ENCODE assay signal across 8 mouse cellular contexts in genomic region chr3:52087636-52088280, GRCm38 (mm10). TPM values are rescaled to one million over a fixed set of nuclear protein-coding genes. Genes with fewer than 3 reads are reported as not detected.
A peak's percentile ranks its signal among the peaks of the same experiment; 100 is the strongest.
DNase-seq lines count a peak whose midpoint lies in the region; ATAC-seq and TF ChIP-seq lines count a peak whose summit lies in the region.

No protein-coding gene starts in this region.

- no peak overlapping the region for H3K4me3 ChIP-seq in heart, embryonic 14.5 days (ENCODE audit: control insufficient read depth in 1 of 2, insufficient read depth in 1 of 2, low read depth in 1 of 2, low read length in 2 of 2)
- H3K4me3 ChIP-seq in embryonic facial prominence, embryonic 10.5 days: no peak overlapping the region
- H3K4me3 ChIP-seq in hindbrain, embryonic 13.5 days: no peak overlapping the region
- no peak overlapping the region for H3K4me3 ChIP-seq in midbrain, embryonic 13.5 days (replicated peaks)
- H3K4me3 ChIP-seq in lung, adult 2 months (replicated peaks; ENCODE audit: extremely low read depth, low read depth, low read length): no peak overlapping the region

- TF ChIP-seq CTCF in lung, adult 2 months (IDR thresholded peaks at IDR 0.05; ENCODE audit: insufficient read depth, low read length): no peak

- WGBS in heart, embryonic 14.5 days: 74% methylated on average over 7 of the region's 7 CpGs
- WGBS in embryonic facial prominence, embryonic 10.5 days: 78% methylated on average over 7 of the region's 7 CpGs
- WGBS in hindbrain, embryonic 13.5 days: 39% methylated on average over 7 of the region's 7 CpGs
- 48% methylated on average over 7 of the region's 7 CpGs for WGBS in midbrain, embryonic 13.5 days
- WGBS in lung, adult 2 months: 74% methylated on average over 7 of the region's 7 CpGs

- H3K36me3 ChIP-seq in heart, embryonic 14.5 days (ENCODE audit: control insufficient read depth, insufficient read depth, low read length): no peaks in the 10 kb centered on the region
- 0 out of 2 replicates have a peak, but pooled peaks cover 4% of the 10 kb centered on the region for H3K36me3 ChIP-seq in embryonic facial prominence, embryonic 10.5 days (replicated peaks)
- H3K36me3 ChIP-seq in hindbrain, embryonic 13.5 days: no peaks in the 10 kb centered on the region
- no peaks in the 10 kb centered on the region for H3K36me3 ChIP-seq in midbrain, embryonic 13.5 days

- intact Hi-C loops in heart, postnatal 14 days (cut with DNase I): loop anchor here (5.0 kb wide), 1 partner anchor 40 kb away; no protein-coding TSS in a partner anchor

- no peak for DNase-seq in heart, postnatal 14 days
- no peak for DNase-seq in embryonic facial prominence, embryonic 10.5 days (ENCODE audit: low spot score)
- DNase-seq in thymus, adult 18-20 months: no peak
- no peak for DNase-seq in lung, adult 2 months
- DNase-seq in thymus, postnatal 10 days (ENCODE audit: low spot score in 2 of 2): no peak

- no peak for ATAC-seq in heart, embryonic 14.5 days (ENCODE audit: insufficient number of reproducible peaks, insufficient read depth, low FRiP score, low read depth)
- ATAC-seq in hindbrain, embryonic 13.5 days (ENCODE audit: low FRiP score): peak; percentile 41; the same call in 1 of the 2 replicates
- peak; percentile 40 for ATAC-seq in midbrain, embryonic 13.5 days

- no peak for TF ChIP-seq POLR2A in lung, adult 2 months (IDR thresholded peaks at IDR 0.05; ENCODE audit: borderline replicate concordance, extremely low read depth, low read depth, low read length)

- H3K4me2 ChIP-seq in heart, embryonic 14.5 days (ENCODE audit: low read length): peak overlapping the region; percentile 64
- H3K4me2 ChIP-seq in hindbrain, embryonic 13.5 days: no peak overlapping the region
- no peak overlapping the region for H3K4me2 ChIP-seq in midbrain, embryonic 13.5 days (replicated peaks)

- peaks cover 20 to 35% of the 10 kb centered on the region in 2 experiments for H3K4me1 ChIP-seq in heart, embryonic 14.5 days (ENCODE audit: control insufficient read depth in 2 of 2, insufficient read depth in 2 of 2, low read length in 2 of 2)
- peaks cover 58% of the 10 kb centered on the region for H3K4me1 ChIP-seq in embryonic facial prominence, embryonic 10.5 days
- peaks cover 49% of the 10 kb centered on the region for H3K4me1 ChIP-seq in hindbrain, embryonic 13.5 days (replicated peaks)
- peaks cover 27% of the 10 kb centered on the region for H3K4me1 ChIP-seq in midbrain, embryonic 13.5 days (replicated peaks)
- peaks cover 6% of the 10 kb centered on the region; the same call in 1 of the 2 replicates for H3K4me1 ChIP-seq in lung, adult 2 months (ENCODE audit: control insufficient read depth, insufficient read depth, low read length)

- no peaks in the 10 kb centered on the region for H3K9me3 ChIP-seq in heart, embryonic 14.5 days (ENCODE audit: control insufficient read depth, low read length)
- H3K9me3 ChIP-seq in embryonic facial prominence, embryonic 10.5 days: no peaks in the 10 kb centered on the region
- H3K9me3 ChIP-seq in hindbrain, embryonic 13.5 days: no peaks in the 10 kb centered on the region
- H3K9me3 ChIP-seq in midbrain, embryonic 13.5 days: no peaks in the 10 kb centered on the region

- H3K9ac ChIP-seq in heart, embryonic 14.5 days (ENCODE audit: low read length): peak overlapping the region; percentile 66
- peak overlapping the region; percentile 53; the same call in 1 of the 2 replicates for H3K9ac ChIP-seq in hindbrain, embryonic 13.5 days
- peak overlapping the region; percentile 15; the same call in 1 of the 2 replicates for H3K9ac ChIP-seq in midbrain, embryonic 13.5 days (replicated peaks)

- no peaks in the 10 kb centered on the region for H3K27me3 ChIP-seq in heart, embryonic 14.5 days (ENCODE audit: control insufficient read depth, insufficient read depth, low read length)
- no peaks in the 10 kb centered on the region for H3K27me3 ChIP-seq in embryonic facial prominence, embryonic 10.5 days (replicated peaks; ENCODE audit: low read depth, poor library complexity, severe bottlenecking)
- H3K27me3 ChIP-seq in hindbrain, embryonic 13.5 days: no peaks in the 10 kb centered on the region
- H3K27me3 ChIP-seq in midbrain, embryonic 13.5 days: no peaks in the 10 kb centered on the region

- H3K27ac ChIP-seq in heart, embryonic 14.5 days (replicated peaks in 1 of 2; ENCODE audit: control insufficient read depth in 1 of 2, insufficient read depth in 1 of 2, low read depth in 2 of 2, low read length in 2 of 2): peak overlapping the region; percentile 93 to 99
- peak overlapping the region; percentile 81 for H3K27ac ChIP-seq in embryonic facial prominence, embryonic 10.5 days (replicated peaks)
- H3K27ac ChIP-seq in hindbrain, embryonic 13.5 days: peak overlapping the region; percentile 91
- peak overlapping the region; percentile 84 for H3K27ac ChIP-seq in midbrain, embryonic 13.5 days

RNA-seq across cellular contexts. Expression of gene Maml3, which starts 17.1 kb away (rescaled TPM):
- 2.8 and 2.9 TPM in 2 replicates for polyA plus RNA-seq in heart, embryonic 14.5 days (2014; fragmentation: Nextera tagmentation; extraction: Ambion mirVana)
- total RNA-seq in heart, postnatal 14 days (2021): 1 to 10 TPM; 3.7 to 5.0 TPM
- 5.5 and 6.0 TPM in 2 replicates for polyA plus RNA-seq in embryonic facial prominence, embryonic 10.5 days (2016; fragmentation: Nextera tagmentation; extraction: Ambion mirVana)
- 8.2 TPM in 2 replicates for polyA plus RNA-seq in hindbrain, embryonic 13.5 days (2015; fragmentation: Nextera tagmentation; extraction: Ambion mirVana)
- 8.3 and 8.6 TPM in 2 replicates for polyA plus RNA-seq in midbrain, embryonic 13.5 days (2015; fragmentation: Nextera tagmentation; extraction: Ambion mirVana)
- polyA plus RNA-seq in lung, adult 2 months (2012; rRNA removed): 9.1 and 11.2 TPM in 2 replicates

Comparison
In these comparisons a context has a peak if more than half of its experiments do, and no peak if none do; other contexts are left out.
1. H3K9ac ChIP-seq: peak in every context shown above with its lines; median percentile 66 in heart, embryonic 14.5 days; 53 in hindbrain, embryonic 13.5 days; 15 in midbrain, embryonic 13.5 days.